Mouse (Mus musculus) forebrain, embryonic 16.5 days (tissue): ENCODE results near the gene Siva1. TPM values are rescaled to one million over a fixed set of nuclear protein-coding genes. Genes with fewer than 3 reads are reported as not detected.

Experiments
- ATAC-seq: fragments of 200-750 bp; cut with Nextera tagmentation; 2 replicates; pipeline ENCODE4 v1.8.0; 2017; ENCODE audit warnings: mild to moderate bottlenecking, moderate library complexity
- H3K27ac ChIP-seq: fragments of 300-500 bp; sonication (generic); 2 replicates; pipeline ENCODE4 v1.5.1; 2014; ENCODE audit warnings: low read length, control low read depth
- H3K27me3 ChIP-seq: fragments of 300-500 bp; sonication (generic); replicated peaks from 2 replicates; pipeline ENCODE4 v1.6.1; 2014; ENCODE audit warnings: low read length; ENCODE audit not compliant: control insufficient read depth, insufficient read depth
- H3K36me3 ChIP-seq: fragments of 300-500 bp; sonication (generic); 2 replicates; pipeline ENCODE4 v1.6.1; 2014; ENCODE audit not compliant: control insufficient read depth, insufficient read depth
- H3K4me1 ChIP-seq: fragments of 300-500 bp; sonication (generic); replicated peaks from 2 replicates; pipeline ENCODE4 v1.6.1; 2014; ENCODE audit warnings: low read length; ENCODE audit not compliant: control insufficient read depth, insufficient read depth
- H3K4me2 ChIP-seq: fragments of 300-500 bp; sonication (generic); 2 replicates; pipeline ENCODE4 v1.6.1; 2014; ENCODE audit warnings: mild to moderate bottlenecking, low read length, control low read depth
- H3K4me3 ChIP-seq: fragments of 300-500 bp; sonication (generic); replicated peaks from 2 replicates; pipeline ENCODE4 v1.5.1; 2014; ENCODE audit warnings: mild to moderate bottlenecking, low read length, control low read depth
- H3K9ac ChIP-seq: fragments of 300-500 bp; sonication (generic); replicated peaks from 2 replicates; pipeline ENCODE4 v1.6.1; 2014; ENCODE audit warnings: low read depth, low read length, control low read depth
- H3K9me3 ChIP-seq: fragments of 300-500 bp; sonication (generic); 2 replicates; pipeline ENCODE4 v1.6.1; 2016; ENCODE audit warnings: low read length; ENCODE audit not compliant: control insufficient read depth
- WGBS: fragments of 180-500 bp; shearing (Covaris S2); extraction: QIAGEN DNeasy Blood & Tissue Kit; methylation state at CpG from one replicate; pipeline ENCODE4 v1.1.7; 2014; 5-methylcytosine and 5-hydroxymethylcytosine counted together
- polyA plus RNA-seq: library from polyadenylated mRNA; unstranded; fragments of >200 nt; fragmentation: Nextera tagmentation; extraction: Ambion mirVana; gene quantifications from 2 replicates; pipeline ENCODE4 v1.2.1, GENCODE M21; 2015

Siva1 gene
- 68.9 and 75.9 TPM in 2 replicates for polyA plus RNA-seq

GRCm38 (mm10) chr12:112644180-112644854, at the start of gene Siva1:
Gene Siva1 (plus strand): TSS chr12:112644679.
- H3K4me1 ChIP-seq = peaks cover 22% of the 10 kb centered on the region
- peak within 1 kb of the TSS; percentile 75 for H3K4me3 ChIP-seq
- whole genome bisulfite sequencing = 1% methylated on average over 44 of the region's 46 CpGs
- H3K27me3 ChIP-seq = no peaks in the 10 kb centered on the region
- peak; percentile 96 for ATAC-seq
- peaks cover 8% of the 10 kb centered on the region for H3K36me3 ChIP-seq
- peak within 1 kb of the TSS; percentile 71 for H3K9ac ChIP-seq
- no peaks in the 10 kb centered on the region for H3K9me3 ChIP-seq
- H3K27ac ChIP-seq = peak within 1 kb of the TSS; percentile 84
- H3K4me2 ChIP-seq = peak within 1 kb of the TSS; percentile 82

- Histone ChIP-seq H3K36me3 (no peaks in the 10 kb centered on the region), H3K9ac (peak overlapping the region; percentile 5), H3K4me3 (no peak overlapping the region), H3K27ac (peak overlapping the region; percentile 8), H3K4me2 (no peak overlapping the region), H3K27me3 (no peaks in the 10 kb centered on the region), H3K4me1 (peaks cover 30% of the 10 kb centered on the region), H3K9me3 (no peaks in the 10 kb centered on the region)
- ATAC-seq = no peak
- WGBS = 19% methylated on average over 4 of the region's 4 CpGs
Observed at GRCm38 (mm10) chr12:112594989-112595388, 49.5 kb upstream of the Siva1 start.

GRCm38 (mm10) chr12:112595626-112596025, 48.9 kb upstream of the Siva1 start:
- ATAC-seq = no peak
- Histone ChIP-seq H3K36me3 (no peaks in the 10 kb centered on the region), H3K9me3 (no peaks in the 10 kb centered on the region), H3K27ac (no peak overlapping the region), H3K4me1 (peaks cover 27% of the 10 kb centered on the region), H3K9ac (no peak overlapping the region), H3K4me2 (no peak overlapping the region), H3K4me3 (no peak overlapping the region), H3K27me3 (no peaks in the 10 kb centered on the region)
- WGBS = 72% methylated on average over 4 of the region's 4 CpGs

GRCm38 (mm10) chr12:112596454-112596853, 48.0 kb upstream of the Siva1 start:
- WGBS = 70% methylated on average over 9 of the region's 9 CpGs
- Histone ChIP-seq H3K4me2 (no peak overlapping the region), H3K27ac (no peak overlapping the region), H3K9ac (no peak overlapping the region), H3K4me3 (no peak overlapping the region), H3K27me3 (no peaks in the 10 kb centered on the region), H3K36me3 (no peaks in the 10 kb centered on the region), H3K4me1 (peaks cover 20% of the 10 kb centered on the region), H3K9me3 (no peaks in the 10 kb centered on the region)
- no peak for ATAC-seq

GRCm38 (mm10) chr12:112596891-112597500, 47.5 kb upstream of the Siva1 start:
- H3K9me3 ChIP-seq = no peaks in the 10 kb centered on the region
- no peaks in the 10 kb centered on the region for H3K27me3 ChIP-seq
- ATAC-seq = no peak
- no peak overlapping the region for H3K4me3 ChIP-seq
- WGBS = 59% methylated on average over 14 of the region's 14 CpGs
- no peak overlapping the region for H3K9ac ChIP-seq
- H3K4me2 ChIP-seq = no peak overlapping the region
- no peaks in the 10 kb centered on the region for H3K36me3 ChIP-seq
- no peak overlapping the region for H3K27ac ChIP-seq
- peaks cover 20% of the 10 kb centered on the region for H3K4me1 ChIP-seq

- Histone ChIP-seq H3K4me3 (no peak overlapping the region), H3K27me3 (no peaks in the 10 kb centered on the region), H3K9me3 (no peaks in the 10 kb centered on the region), H3K9ac (no peak overlapping the region), H3K4me1 (peaks cover 20% of the 10 kb centered on the region), H3K36me3 (no peaks in the 10 kb centered on the region), H3K27ac (no peak overlapping the region), H3K4me2 (no peak overlapping the region)
- no peak for ATAC-seq
- WGBS = 82% methylated on average over 8 of the region's 8 CpGs
Observed at GRCm38 (mm10) chr12:112597618-112598017, 46.9 kb upstream of the Siva1 start.

- peaks cover 12% of the 10 kb centered on the region for H3K4me1 ChIP-seq
- no peak overlapping the region for H3K9ac ChIP-seq
- WGBS = 44% methylated on average over 4 of the region's 4 CpGs
- H3K4me2 ChIP-seq = no peak overlapping the region
- H3K4me3 ChIP-seq = no peak overlapping the region
- no peaks in the 10 kb centered on the region for H3K27me3 ChIP-seq
- no peak overlapping the region for H3K27ac ChIP-seq
- ATAC-seq = no peak
- no peaks in the 10 kb centered on the region for H3K9me3 ChIP-seq
- no peaks in the 10 kb centered on the region for H3K36me3 ChIP-seq
Observed at GRCm38 (mm10) chr12:112599198-112599597, 45.3 kb upstream of the Siva1 start.

GRCm38 (mm10) chr12:112599942-112600611, 44.4 kb upstream of the Siva1 start:
- Histone ChIP-seq H3K4me3 (no peak overlapping the region), H3K4me2 (no peak overlapping the region), H3K9me3 (no peaks in the 10 kb centered on the region), H3K4me1 (peaks cover 4% of the 10 kb centered on the region), H3K9ac (no peak overlapping the region), H3K27ac (no peak overlapping the region), H3K27me3 (no peaks in the 10 kb centered on the region), H3K36me3 (no peaks in the 10 kb centered on the region)
- 77% methylated on average over 30 of the region's 30 CpGs for WGBS
- ATAC-seq = no peak

- no peak for ATAC-seq
- WGBS = 84% methylated on average over 5 of the region's 5 CpGs
Observed at GRCm38 (mm10) chr12:112604022-112604421, 40.5 kb upstream of the Siva1 start.

More at GRCm38 (mm10) chr12:112604022-112604421, 40.5 kb upstream of the Siva1 start:
- Histone ChIP-seq H3K9me3 (no peaks in the 10 kb centered on the region), H3K9ac (no peak overlapping the region), H3K27ac (no peak overlapping the region), H3K4me1 (no peaks in the 10 kb centered on the region), H3K27me3 (no peaks in the 10 kb centered on the region), H3K4me2 (no peak overlapping the region), H3K4me3 (no peak overlapping the region), H3K36me3 (no peaks in the 10 kb centered on the region)
